Mouse (Mus musculus) gastrocnemius, adult 2 months (tissue): Measurements from ENCODE around the gene Traf1. TPM values are rescaled to one million over a fixed set of nuclear protein-coding genes. Genes with fewer than 3 reads are reported as not detected.

ENCODE experiments used
- DNase-seq: peaks from one replicate; pipeline ENCODE4 v3.0.0; 2022
- H3K27ac ChIP-seq: fragments of 200-600 bp; 2 replicates; pipeline ENCODE4 v1.8.1; 2022; ENCODE audit warnings: mild to moderate bottlenecking
- H3K4me3 ChIP-seq: fragments of 200-600 bp; 2 replicates; pipeline ENCODE4 v1.8.1; 2022; ENCODE audit warnings: mild to moderate bottlenecking, moderate library complexity
- CTCF ChIP-seq: fragments of 200-600 bp; IDR thresholded peaks from 2 replicates; pipeline ENCODE4 v1.8.1; 2022; ENCODE audit warnings: antibody characterized with exemption, mild to moderate bottlenecking, moderate library complexity
- intact Hi-C: fragments of 180-260 bp; cut with DNase I; formaldehyde crosslinking; loops from one replicate; pipeline ENCODE4 v1.15.1; 2025
- long read RNA-seq, 2 experiments: library from polyadenylated mRNA; stranded (forward); transcript quantifications; one replicate each; pipeline ENCODE4 v2.0.0; 2021
- total RNA-seq, 2 experiments: library from RNA; stranded (reverse); gene quantifications; 2 replicates each; pipeline ENCODE4 v1.2.3; 2021

Traf1 gene
- 1 to 10 TPM in 1 of 2 experiments, under 1 TPM in 1; 0.46 to 1.2 TPM for total RNA-seq
- long read RNA-seq, experiment 1, result 0 reads
- long read RNA-seq, experiment 2, result 0 reads

DNA sequence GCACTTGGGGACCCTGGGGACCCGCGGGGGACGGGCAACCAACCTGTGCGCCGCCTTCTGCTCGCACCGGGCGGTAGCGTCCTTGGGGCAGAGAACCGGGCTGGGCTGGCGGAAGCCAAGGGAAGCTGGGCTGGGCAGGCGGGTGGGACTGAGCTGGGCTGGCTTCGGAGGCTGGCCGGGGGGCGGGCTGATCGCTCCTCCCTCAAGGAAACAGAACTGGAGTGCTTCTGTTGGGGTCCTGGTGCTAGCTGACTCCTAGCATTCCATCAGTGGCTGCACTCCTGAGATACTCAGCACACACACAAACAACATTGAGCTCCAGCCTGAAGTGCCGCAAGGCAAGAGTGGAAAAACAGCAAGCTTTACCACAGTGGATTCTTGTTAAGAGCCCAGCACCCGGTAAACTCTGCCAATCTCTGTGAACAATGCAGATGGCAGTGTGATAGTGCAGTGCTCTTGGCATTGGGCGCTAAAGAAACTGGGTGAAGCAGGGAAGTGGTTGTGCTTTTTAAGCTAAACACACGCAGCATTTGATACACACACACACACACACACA, at the start of gene Traf1:
Gene Traf1, minus strand, starts transcription at position 292 of the 556 bp plus-strand sequence.
- H3K4me3 ChIP-seq, result peak within 1 kb of the TSS; percentile 64
- TF ChIP-seq CTCF, result no peak
- peak within 1 kb of the TSS; percentile 77 for H3K27ac ChIP-seq
- intact Hi-C loops, result no loop called here
- DNase-seq, result peak; percentile 61

- no peak for DNase-seq
- no peak overlapping the region for H3K27ac ChIP-seq
- intact Hi-C loops, result no loop called here
- no peak for TF ChIP-seq CTCF
- no peak overlapping the region for H3K4me3 ChIP-seq
These were observed 37.4 kb upstream of the Traf1 start for GRCm38 (mm10) chr2:34998956-34999355.

- no peak for TF ChIP-seq CTCF
- Histone ChIP-seq H3K4me3 (no peak overlapping the region), H3K27ac (no peak overlapping the region)
- DNase-seq, result no peak
- intact Hi-C loops, result no loop called here
These were observed 34.9 kb upstream of the Traf1 start for GRCm38 (mm10) chr2:34996506-34996905.

GRCm38 (mm10) chr2:34993696-34994356, 32.3 kb upstream of the Traf1 start:
- Histone ChIP-seq H3K27ac (no peak overlapping the region), H3K4me3 (no peak overlapping the region)
- DNase-seq, result no peak
- intact Hi-C loops, result no loop called here
- no peak for TF ChIP-seq CTCF

DNA sequence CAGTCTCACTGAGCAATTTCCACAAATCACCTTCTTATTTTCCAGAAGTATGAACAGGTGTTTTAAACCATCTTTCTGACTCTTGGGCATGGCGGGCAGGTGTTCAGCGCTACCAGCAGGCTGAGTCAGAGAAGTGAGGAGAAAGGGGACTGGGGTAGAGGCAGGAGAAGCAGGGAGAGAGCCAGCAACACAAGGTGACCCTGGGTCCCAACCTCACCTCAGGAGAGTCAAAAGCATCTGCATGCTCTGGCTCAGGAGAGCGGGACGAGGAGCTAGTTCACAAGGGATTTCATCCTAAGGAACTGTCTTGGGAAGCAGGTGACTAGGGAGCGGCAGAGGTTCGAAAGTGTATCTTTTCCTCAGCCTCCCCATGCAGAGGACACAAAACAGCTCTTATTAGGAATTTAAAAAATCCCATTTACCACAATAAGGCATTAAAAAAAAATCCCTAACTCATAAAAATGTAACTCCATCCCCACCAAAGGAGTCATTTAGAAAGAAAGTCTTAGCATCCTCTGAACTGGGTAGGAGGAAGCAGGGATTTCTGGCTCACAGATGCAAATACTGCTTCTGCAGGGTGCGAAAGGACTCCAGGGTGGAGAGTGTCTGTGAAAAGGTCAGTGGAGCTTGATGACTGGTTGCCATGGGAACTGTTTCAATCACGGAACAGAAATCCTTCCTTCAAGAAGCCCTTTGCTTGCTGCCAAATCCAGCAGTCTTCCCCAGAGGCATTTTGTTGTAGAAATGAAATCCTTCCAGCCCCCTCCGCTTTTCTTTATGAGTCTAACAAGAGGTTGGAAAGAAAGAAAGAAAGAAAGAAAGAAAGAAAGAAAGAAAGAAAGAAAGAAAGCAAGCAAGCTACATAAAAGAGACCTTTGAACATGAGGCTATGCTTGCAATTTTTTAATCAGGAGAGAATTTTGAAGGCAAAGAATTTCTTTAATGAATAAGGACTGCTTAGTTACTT, 31.4 kb upstream of the Traf1 start:
- intact Hi-C loops, result no loop called here
- no peak overlapping the region for H3K4me3 ChIP-seq
- TF ChIP-seq CTCF, result no peak
- no peak overlapping the region for H3K27ac ChIP-seq
- DNase-seq, result no peak

GRCm38 (mm10) chr2:34991966-34992365, 30.4 kb upstream of the Traf1 start:
- intact Hi-C loops, result no loop called here
- Histone ChIP-seq H3K4me3 (no peak overlapping the region), H3K27ac (no peak overlapping the region)
- TF ChIP-seq CTCF, result no peak
- DNase-seq, result no peak

DNA sequence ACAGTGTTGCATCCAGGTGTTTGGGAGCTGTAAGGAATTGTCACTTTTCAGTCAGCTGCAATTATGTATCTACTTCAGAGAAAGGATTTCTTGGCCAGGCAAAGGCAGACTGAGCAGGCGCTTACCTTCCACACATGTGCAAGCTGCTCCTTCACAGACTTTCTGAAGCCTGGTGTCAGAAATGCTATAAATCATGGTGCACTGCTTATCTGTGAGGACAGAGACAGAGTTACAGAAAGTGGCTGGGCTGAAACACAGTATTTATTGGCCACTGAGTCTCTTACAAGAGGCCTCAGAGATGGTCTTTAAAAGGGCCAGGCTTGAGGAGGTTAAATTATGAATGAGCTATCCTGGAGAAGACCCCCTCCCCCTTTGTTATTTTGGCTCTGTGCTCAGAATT, 28.2 kb upstream of the Traf1 start:
- no peak for TF ChIP-seq CTCF
- no peak for DNase-seq
- intact Hi-C loops, result no loop called here
- no peak overlapping the region for H3K27ac ChIP-seq
- no peak overlapping the region for H3K4me3 ChIP-seq

GRCm38 (mm10) chr2:34987595-34987994, 26.0 kb upstream of the Traf1 start:
- intact Hi-C loops, result no loop called here
- H3K4me3 ChIP-seq, result no peak overlapping the region
- TF ChIP-seq CTCF, result no peak
- DNase-seq, result no peak
- H3K27ac ChIP-seq, result no peak overlapping the region

GRCm38 (mm10) chr2:34984885-34985284, 23.3 kb upstream of the Traf1 start:
- intact Hi-C loops, result no loop called here
- TF ChIP-seq CTCF, result no peak
- no peak overlapping the region for H3K27ac ChIP-seq
- H3K4me3 ChIP-seq, result no peak overlapping the region
- DNase-seq, result no peak

- no peak overlapping the region for H3K4me3 ChIP-seq
- DNase-seq, result peak; percentile 46
- intact Hi-C loops, result no loop called here
These were observed 21.5 kb upstream of the Traf1 start for GRCm38 (mm10) chr2:34982906-34983698.

GRCm38 (mm10) chr2:34982096-34982724, 20.6 kb upstream of the Traf1 start:
- intact Hi-C loops, result no loop called here
- H3K4me3 ChIP-seq, result no peak overlapping the region
- no peak for TF ChIP-seq CTCF
- peak overlapping the region; percentile 53 for H3K27ac ChIP-seq
- peak; percentile 37 for DNase-seq

More at GRCm38 (mm10) chr2:34982906-34983698, 21.5 kb upstream of the Traf1 start:
- peak overlapping the region; percentile 53 for H3K27ac ChIP-seq
- no peak for TF ChIP-seq CTCF
